25 mouse cellular contexts compared by ENCODE assay signal in the genomic region with DNA sequence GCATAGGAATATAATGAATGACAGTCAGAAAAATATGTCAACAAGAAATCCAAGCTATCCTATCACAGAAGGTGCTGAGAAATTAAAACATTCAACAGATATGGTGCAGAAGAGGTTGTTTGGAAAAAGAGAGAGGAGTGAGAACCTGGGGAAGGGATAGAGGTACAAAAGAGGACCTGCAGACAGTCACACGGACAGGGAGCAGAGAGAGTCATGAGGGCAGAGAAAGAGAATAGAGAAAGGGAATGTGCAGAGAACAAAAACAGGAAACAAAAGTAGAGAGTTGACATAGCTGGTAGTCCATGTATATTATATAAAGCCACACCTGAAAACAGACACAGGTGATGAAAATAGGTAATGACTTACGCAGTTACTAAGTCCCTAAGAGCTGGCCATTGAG. TPM values are rescaled to one million over a fixed set of nuclear protein-coding genes. Genes with fewer than 3 reads are reported as not detected.
DNase-seq lines count a peak whose midpoint lies in the region; ATAC-seq and TF ChIP-seq lines count a peak whose summit lies in the region.
"Had no signal": no experiment of that assay in that cellular context is flagged by ENCODE, and none has a peak within 500 bp of the region (broad histone marks: within the 10 kb centered on the region; RNA-seq: fewer than 3 reads in every experiment).

No protein-coding gene starts in this region.

- no peaks in the 10 kb centered on the region for H3K79me2 ChIP-seq in MEL (ENCODE audit: control insufficient read depth, insufficient read depth, low read length, poor library complexity)

- no peak for TF ChIP-seq RAD21 in MEL (IDR thresholded peaks at IDR 0.05; ENCODE audit: low read depth, low read length)

- H3K27me3 ChIP-seq in MEL (ENCODE audit: control insufficient read depth in 1 of 2, insufficient read depth in 2 of 2, low read length in 2 of 2) = no peaks in the 10 kb centered on the region
- H3K27me3 ChIP-seq: embryonic facial prominence, embryonic 12.5 days; forebrain, embryonic 13.5 days; forebrain, embryonic 15.5 days had no signal

- peaks cover 0 to 13% of the 10 kb centered on the region in 2 experiments; a peak in 2 of 4 replicates for H3K36me3 ChIP-seq in MEL (ENCODE audit: control insufficient read depth in 1 of 2, insufficient read depth in 2 of 2, low read length in 2 of 2)
- H3K36me3 ChIP-seq: embryonic facial prominence, embryonic 10.5 days; embryonic facial prominence, embryonic 12.5 days; forebrain, embryonic 15.5 days; G1E had no signal

- no peak for TF ChIP-seq POLR2A in MEL (IDR thresholded peaks at IDR 0.05; ENCODE audit: control insufficient read depth in 1 of 2, insufficient read depth in 1 of 2, low read depth in 1 of 2, low read length in 2 of 2, poor library complexity in 1 of 2)

- no peak for TF ChIP-seq EP300 in MEL (IDR thresholded peaks at IDR 0.05; ENCODE audit: low read depth in 1 of 2, low read length in 2 of 2)

- H3K27ac ChIP-seq in MEL (ENCODE audit: control insufficient read depth, low read depth, low read length) = no peak overlapping the region
- H3K27ac ChIP-seq: embryonic facial prominence, embryonic 10.5 days; embryonic facial prominence, embryonic 12.5 days; forebrain, embryonic 13.5 days; forebrain, embryonic 15.5 days had no signal

- no peak overlapping the region for H3K9ac ChIP-seq in MEL (ENCODE audit: control insufficient read depth, low read depth, low read length, poor library complexity, severe bottlenecking)
- H3K9ac ChIP-seq: embryonic facial prominence, embryonic 12.5 days; forebrain, embryonic 13.5 days; forebrain, embryonic 15.5 days; forebrain, postnatal 0 days had no signal

- peak; percentile 72 for ATAC-seq in granulocyte monocyte progenitor cell, adult 5-6 weeks (replicated peaks; ENCODE audit: poor library complexity, severe bottlenecking)
- ATAC-seq in megakaryocyte progenitor cell, adult 5-6 weeks (replicated peaks; ENCODE audit: poor library complexity) = peak; percentile 55
- ATAC-seq: CD4-positive, CD25-positive, alpha-beta regulatory T cell, adult 4 months; forebrain, embryonic 13.5 days; forebrain, embryonic 15.5 days; forebrain, postnatal 0 days had no signal

- H3K4me3 ChIP-seq in MEL (ENCODE audit: control insufficient read depth in 1 of 2, insufficient read depth in 1 of 2, low read depth in 2 of 2, low read length in 2 of 2) = 0 out of 4 replicates have a peak overlapping the region, but pooled peaks of 1 of the 2 experiments have one; percentile 13
- H3K4me3 ChIP-seq: embryonic facial prominence, embryonic 10.5 days; embryonic facial prominence, embryonic 12.5 days; forebrain, embryonic 13.5 days; forebrain, embryonic 15.5 days had no signal

- no peaks in the 10 kb centered on the region for H3K9me3 ChIP-seq in MEL (replicated peaks; ENCODE audit: insufficient read depth, low read length)
- H3K9me3 ChIP-seq: embryonic facial prominence, embryonic 12.5 days; forebrain, embryonic 13.5 days; forebrain, embryonic 15.5 days; G1E had no signal

- DNase-seq in MEL (ENCODE audit: low read depth, low spot score) = peak; percentile 24
- no peak for DNase-seq in retina, embryonic 14.5 days (ENCODE audit: low spot score)
- no peak for DNase-seq in layer of hippocampus, adult 11-12 months (ENCODE audit: low spot score)
- DNase-seq: adrenal gland, adult 8-10 months; adrenal gland, postnatal 14 days; adrenal gland, postnatal 36 days; B cell, adult 2 months; cerebellum, adult 11-12 months; cerebellum, adult 2 months; cerebellum, adult 9-11 months; cerebellum, postnatal 14 days; cerebellum, postnatal 36 days; forebrain, postnatal 0 days had no signal

- TF ChIP-seq CTCF in MEL (IDR thresholded peaks at IDR 0.05 in 2 of 3, conservative IDR thresholded peaks at IDR 0.05 in 1 of 3; ENCODE audit: control insufficient read depth in 1 of 3, insufficient read depth in 1 of 3, low read depth in 2 of 3, low read length in 3 of 3, poor library complexity in 1 of 3, severe bottlenecking in 1 of 3) = no peak

- peaks cover 5 to 8% of the 10 kb centered on the region in 2 experiments; a peak in 3 of 4 replicates for H3K4me1 ChIP-seq in MEL (ENCODE audit: control insufficient read depth in 1 of 2, insufficient read depth in 2 of 2, low read length in 2 of 2)
- H3K4me1 ChIP-seq: embryonic facial prominence, embryonic 10.5 days; embryonic facial prominence, embryonic 12.5 days; forebrain, embryonic 13.5 days; forebrain, embryonic 15.5 days had no signal

TF ChIP-seq in MEL, 35 proteins besides CTCF, POLR2A, EP300 and RAD21:
- no peak for TF ChIP-seq GABPA (IDR thresholded peaks at IDR 0.05; ENCODE audit: low read depth, low read length)
- no peak for TF ChIP-seq TAL1 (IDR thresholded peaks at IDR 0.05; ENCODE audit: low read length)
- no peak for TF ChIP-seq BHLHE40 (IDR thresholded peaks at IDR 0.05; ENCODE audit: borderline replicate concordance, low read depth, low read length)
- TF ChIP-seq MYC (IDR thresholded peaks at IDR 0.05; ENCODE audit: low read depth, low read length) = no peak
- TF ChIP-seq TCF12 (IDR thresholded peaks at IDR 0.05; ENCODE audit: low read depth, low read length) = no peak
- no peak for TF ChIP-seq JUND (IDR thresholded peaks at IDR 0.05; ENCODE audit: low read depth, low read length)
- TF ChIP-seq ZNF384 (IDR thresholded peaks at IDR 0.05; ENCODE audit: low read depth, low read length) = no peak
- no peak for TF ChIP-seq CHD1 (IDR thresholded peaks at IDR 0.05; ENCODE audit: low read depth, low read length)
- TF ChIP-seq POLR2AphosphoS2 (IDR thresholded peaks at IDR 0.05; ENCODE audit: low read length) = no peak

RNA-seq across cellular contexts. Expression of a gene that starts 20.9 kb away (rescaled TPM):
- total RNA-seq in MEL (2012; rRNA removed) = 0.04 TPM in 1 of 2 replicates, not detected in the other
- not detected for polyA plus RNA-seq in MEL (2012; ENCODE audit: insufficient read depth in 1 of 2, insufficient read length in 2 of 2, low read depth in 1 of 2, low replicate concordance in 2 of 2, missing spikeins in 1 of 2)
- not detected in 2 replicates for total RNA-seq in granulocyte monocyte progenitor cell, adult 5-6 weeks (2014; fragmentation: Nextera tagmentation)
- total RNA-seq in granulocyte monocyte progenitor cell, adult 5-6 weeks (2017) = not detected in 2 replicates
- 0.10 TPM in 1 of 2 replicates, not detected in the other for total RNA-seq in megakaryocyte progenitor cell, adult 5-6 weeks (2015)
- total RNA-seq in megakaryocyte progenitor cell, adult 5-6 weeks (2017) = not detected in 2 replicates
- total RNA-seq: adrenal gland, postnatal 14 days; CH12.LX had no signal
- polyA plus RNA-seq: CD4-positive, CD25-positive, alpha-beta regulatory T cell, adult 4 months; embryonic facial prominence, embryonic 10.5 days; embryonic facial prominence, embryonic 12.5 days; embryonic facial prominence, embryonic 14.5 days; forebrain, embryonic 11.5 days; forebrain, embryonic 13.5 days; G1E had no signal

RNA-seq across cellular contexts. Expression of a gene that starts 32.7 kb away (rescaled TPM):
- total RNA-seq in MEL (2012; rRNA removed) = not detected in 2 replicates
- under 1 TPM in 1 of 2 experiments, not detected in 1; 0.21 TPM for polyA plus RNA-seq in MEL (2012; ENCODE audit: insufficient read depth in 1 of 2, insufficient read length in 2 of 2, low read depth in 1 of 2, low replicate concordance in 2 of 2, missing spikeins in 1 of 2)
- not detected in 2 replicates for total RNA-seq in granulocyte monocyte progenitor cell, adult 5-6 weeks (2014; fragmentation: Nextera tagmentation)
- not detected in 2 replicates for total RNA-seq in granulocyte monocyte progenitor cell, adult 5-6 weeks (2017)
- not detected in 2 replicates for total RNA-seq in megakaryocyte progenitor cell, adult 5-6 weeks (2015)
- not detected in 2 replicates for total RNA-seq in megakaryocyte progenitor cell, adult 5-6 weeks (2017)
- total RNA-seq: adrenal gland, adult 18-20 months; adrenal gland, postnatal 14 days; adrenal gland, postnatal 36 days; CH12.LX; forebrain, postnatal 0 days had no signal
- polyA plus RNA-seq: CD4-positive, CD25-positive, alpha-beta regulatory T cell, adult 4 months; embryonic facial prominence, embryonic 10.5 days; embryonic facial prominence, embryonic 12.5 days; embryonic facial prominence, embryonic 14.5 days; forebrain, embryonic 11.5 days; forebrain, embryonic 13.5 days; forebrain, embryonic 15.5 days had no signal

RNA-seq across cellular contexts. Expression of a gene that starts 52.0 kb away (rescaled TPM):
- 14.1 and 14.7 TPM in 2 replicates for total RNA-seq in MEL (2012; rRNA removed)
- polyA plus RNA-seq in MEL (2012; ENCODE audit: insufficient read depth in 1 of 2, insufficient read length in 2 of 2, low read depth in 1 of 2, low replicate concordance in 2 of 2, missing spikeins in 1 of 2) = 10 to 100 TPM in 1 of 2 experiments, not detected in 1; 15.3 TPM
- total RNA-seq in granulocyte monocyte progenitor cell, adult 5-6 weeks (2014; fragmentation: Nextera tagmentation) = 34.1 and 67.7 TPM in 2 replicates
- 38.7 and 47.5 TPM in 2 replicates for total RNA-seq in granulocyte monocyte progenitor cell, adult 5-6 weeks (2017)
- total RNA-seq in megakaryocyte progenitor cell, adult 5-6 weeks (2015) = 29.4 and 32.7 TPM in 2 replicates
- 45.5 and 53.2 TPM in 2 replicates for total RNA-seq in megakaryocyte progenitor cell, adult 5-6 weeks (2017)
